Comparison of ENCODE assay signal across 23 mouse cellular contexts in the genomic region with DNA sequence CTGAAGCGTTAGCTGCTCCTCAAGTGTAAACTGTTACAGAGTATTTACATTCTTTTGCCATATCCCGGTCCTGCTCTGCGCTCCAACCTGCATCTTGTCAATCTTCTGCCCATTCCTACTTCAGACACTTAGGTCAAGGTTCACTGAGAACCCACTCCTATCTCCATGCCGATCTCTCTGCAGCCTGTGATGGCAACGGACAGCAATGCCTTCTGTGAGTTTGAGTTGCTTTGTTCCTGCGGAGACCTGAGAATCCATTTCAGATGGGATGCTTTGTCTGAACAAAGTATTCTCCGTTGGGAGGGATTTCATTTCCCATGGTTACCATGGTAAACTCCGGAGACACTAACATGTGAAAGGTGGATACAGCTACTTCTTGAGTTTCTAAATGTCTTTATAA. TPM values are rescaled to one million over a fixed set of nuclear protein-coding genes. Genes with fewer than 3 reads are reported as not detected.
DNase-seq lines count a peak whose midpoint lies in the region; ATAC-seq lines count a peak whose summit lies in the region.
"Had no signal": no experiment of that assay in that cellular context is flagged by ENCODE, and none has a peak within 500 bp of the region (broad histone marks: within the 10 kb centered on the region; RNA-seq: fewer than 3 reads in every experiment).

No protein-coding gene starts in this region.

- no peak overlapping the region for H3K9ac ChIP-seq in intestine, embryonic 14.5 days (ENCODE audit: low read length)
- H3K9ac ChIP-seq in intestine, embryonic 16.5 days (ENCODE audit: low read depth, low read length) = no peak overlapping the region
- H3K9ac ChIP-seq in limb, embryonic 11.5 days (ENCODE audit: low read length) = no peak overlapping the region
- H3K9ac ChIP-seq: embryonic facial prominence, embryonic 15.5 days; heart, embryonic 13.5 days; hindbrain, embryonic 15.5 days had no signal

- H3K9me3 ChIP-seq in intestine, embryonic 14.5 days (ENCODE audit: control insufficient read depth, low read length) = no peaks in the 10 kb centered on the region
- H3K9me3 ChIP-seq in intestine, embryonic 16.5 days (ENCODE audit: control insufficient read depth, low read length) = no peaks in the 10 kb centered on the region
- H3K9me3 ChIP-seq in limb, embryonic 11.5 days (ENCODE audit: control insufficient read depth, low read length) = no peaks in the 10 kb centered on the region
- no peaks in the 10 kb centered on the region for H3K9me3 ChIP-seq in limb, embryonic 10.5 days (replicated peaks)
- H3K9me3 ChIP-seq in embryonic facial prominence, embryonic 10.5 days = peaks cover 3% of the 10 kb centered on the region; the same call in 1 of the 2 replicates
- H3K9me3 ChIP-seq: embryonic facial prominence, embryonic 15.5 days; heart, embryonic 13.5 days; hindbrain, embryonic 15.5 days had no signal

- no peak overlapping the region for H3K27ac ChIP-seq in intestine, embryonic 14.5 days (ENCODE audit: low read depth)
- no peak overlapping the region for H3K27ac ChIP-seq in intestine, embryonic 16.5 days (ENCODE audit: low read length)
- H3K27ac ChIP-seq in limb, embryonic 11.5 days (replicated peaks; ENCODE audit: low read depth, low read length) = no peak overlapping the region
- H3K27ac ChIP-seq in limb, embryonic 10.5 days = no peak overlapping the region
- no peak overlapping the region for H3K27ac ChIP-seq in embryonic facial prominence, embryonic 10.5 days (replicated peaks)
- H3K27ac ChIP-seq: embryonic facial prominence, embryonic 15.5 days; heart, adult 2 months; heart, embryonic 13.5 days; hindbrain, embryonic 15.5 days had no signal

- no peaks in the 10 kb centered on the region for H3K27me3 ChIP-seq in intestine, embryonic 14.5 days (replicated peaks; ENCODE audit: control insufficient read depth, insufficient read depth, low read length)
- no peaks in the 10 kb centered on the region for H3K27me3 ChIP-seq in intestine, embryonic 16.5 days (replicated peaks; ENCODE audit: control insufficient read depth, insufficient read depth, low read length)
- H3K27me3 ChIP-seq in limb, embryonic 11.5 days (ENCODE audit: control insufficient read depth, insufficient read depth, low read length) = no peaks in the 10 kb centered on the region
- no peaks in the 10 kb centered on the region for H3K27me3 ChIP-seq in limb, embryonic 10.5 days (ENCODE audit: low read depth, poor library complexity, severe bottlenecking)
- peaks cover 11% of the 10 kb centered on the region; the same call in 1 of the 2 replicates for H3K27me3 ChIP-seq in embryonic facial prominence, embryonic 10.5 days (replicated peaks; ENCODE audit: low read depth, poor library complexity, severe bottlenecking)
- H3K27me3 ChIP-seq: embryonic facial prominence, embryonic 15.5 days; heart, embryonic 13.5 days; hindbrain, embryonic 15.5 days had no signal

- WGBS in intestine, embryonic 14.5 days = 27% methylated on average over 8 of the region's 8 CpGs
- 31% methylated on average over 8 of the region's 8 CpGs for WGBS in intestine, embryonic 16.5 days
- 60% methylated on average over 8 of the region's 8 CpGs for WGBS in limb, embryonic 11.5 days
- 64% methylated on average over 8 of the region's 8 CpGs for WGBS in limb, embryonic 10.5 days
- WGBS in embryonic facial prominence, embryonic 10.5 days = 48% methylated on average over 8 of the region's 8 CpGs

- H3K4me1 ChIP-seq in intestine, embryonic 14.5 days (replicated peaks; ENCODE audit: control insufficient read depth, insufficient read depth, low read length) = peaks cover 11% of the 10 kb centered on the region; the same call in 1 of the 2 replicates
- H3K4me1 ChIP-seq in intestine, embryonic 16.5 days (ENCODE audit: control insufficient read depth, insufficient read depth, low read length) = no peaks in the 10 kb centered on the region
- peaks cover 8% of the 10 kb centered on the region; the same call in 1 of the 2 replicates for H3K4me1 ChIP-seq in limb, embryonic 11.5 days (ENCODE audit: control insufficient read depth, insufficient read depth, low read length)
- peaks cover 21% of the 10 kb centered on the region for H3K4me1 ChIP-seq in limb, embryonic 10.5 days
- peaks cover 28% of the 10 kb centered on the region for H3K4me1 ChIP-seq in embryonic facial prominence, embryonic 10.5 days

- peak; percentile 50 for DNase-seq in intestine, embryonic 14.5 days (ENCODE audit: low spot score)
- peak; percentile 16 for DNase-seq in limb, embryonic 11.5 days (ENCODE audit: low spot score)
- no peak for DNase-seq in limb, embryonic 10.5 days (ENCODE audit: low spot score)
- DNase-seq in embryo, embryonic 10 days (ENCODE audit: low spot score) = peak; percentile 57
- DNase-seq in embryonic facial prominence, embryonic 10.5 days (ENCODE audit: low spot score) = peak; percentile 51
- DNase-seq in liver = no peak
- no peak for DNase-seq in adrenal gland, adult 2 months
- DNase-seq: adrenal gland, postnatal 25 days; cerebellum, adult 18-20 months; cerebellum, adult 9-11 months; cerebellum, postnatal 36 days; gastrocnemius, postnatal 14 days; heart, adult 2 months; heart, postnatal 36 days had no signal

- no peaks in the 10 kb centered on the region for H3K36me3 ChIP-seq in intestine, embryonic 14.5 days (ENCODE audit: control insufficient read depth, insufficient read depth, low read length)
- no peaks in the 10 kb centered on the region for H3K36me3 ChIP-seq in intestine, embryonic 16.5 days (ENCODE audit: control insufficient read depth, insufficient read depth, low read length)
- no peaks in the 10 kb centered on the region for H3K36me3 ChIP-seq in limb, embryonic 11.5 days (ENCODE audit: control insufficient read depth, insufficient read depth, low read length)
- H3K36me3 ChIP-seq in limb, embryonic 10.5 days = no peaks in the 10 kb centered on the region
- no peaks in the 10 kb centered on the region for H3K36me3 ChIP-seq in embryonic facial prominence, embryonic 10.5 days (replicated peaks)
- H3K36me3 ChIP-seq: embryonic facial prominence, embryonic 15.5 days; heart, embryonic 13.5 days; hindbrain, embryonic 15.5 days had no signal

- H3K4me3 ChIP-seq in intestine, embryonic 14.5 days (ENCODE audit: low read depth, low read length) = no peak overlapping the region
- no peak overlapping the region for H3K4me3 ChIP-seq in intestine, embryonic 16.5 days (ENCODE audit: low read length)
- no peak overlapping the region for H3K4me3 ChIP-seq in limb, embryonic 11.5 days (ENCODE audit: low read depth, low read length)
- H3K4me3 ChIP-seq in limb, embryonic 10.5 days = no peak overlapping the region
- no peak overlapping the region for H3K4me3 ChIP-seq in embryonic facial prominence, embryonic 10.5 days
- H3K4me3 ChIP-seq: embryonic facial prominence, embryonic 15.5 days; erythroblast, embryonic 14.5 days; heart, adult 2 months; heart, embryonic 13.5 days; hindbrain, embryonic 15.5 days had no signal

- no peak for ATAC-seq in intestine, embryonic 14.5 days (replicated peaks; ENCODE audit: low FRiP score, low TSS enrichment, low read depth)
- ATAC-seq in intestine, embryonic 16.5 days = no peak
- ATAC-seq in limb, embryonic 11.5 days (ENCODE audit: insufficient number of reproducible peaks, low FRiP score, low TSS enrichment, low read depth) = no peak
- ATAC-seq: activated CD4-positive, CD25-positive, alpha-beta regulatory T cell, adult 4 months; forebrain, embryonic 16.5 days had no signal

- peak overlapping the region; percentile 22; the same call in 1 of the 2 replicates for H3K4me2 ChIP-seq in intestine, embryonic 14.5 days (ENCODE audit: low read length)
- H3K4me2 ChIP-seq in intestine, embryonic 16.5 days (ENCODE audit: low read depth, low read length) = no peak overlapping the region
- no peak overlapping the region for H3K4me2 ChIP-seq in limb, embryonic 11.5 days (ENCODE audit: low read depth, severe bottlenecking)
- H3K4me2 ChIP-seq: embryonic facial prominence, embryonic 15.5 days; heart, embryonic 13.5 days; hindbrain, embryonic 15.5 days had no signal

RNA-seq across cellular contexts. Expression of gene Mettl24, which starts 2.6 kb away (rescaled TPM):
- polyA plus RNA-seq in intestine, embryonic 14.5 days (2014; fragmentation: Nextera tagmentation; extraction: Ambion mirVana) = 4.2 and 4.5 TPM in 2 replicates
- polyA plus RNA-seq in intestine, embryonic 16.5 days (2015; fragmentation: Nextera tagmentation; extraction: Ambion mirVana) = 3.0 and 3.2 TPM in 2 replicates
- polyA plus RNA-seq in limb, embryonic 11.5 days (2014; fragmentation: Nextera tagmentation; extraction: Ambion mirVana) = 1.2 and 1.3 TPM in 2 replicates
- polyA plus RNA-seq in limb, embryonic 10.5 days (2016; fragmentation: Nextera tagmentation; extraction: Ambion mirVana) = 1.6 and 1.8 TPM in 2 replicates
- 0.92 and 1.5 TPM in 2 replicates for polyA plus RNA-seq in embryonic facial prominence, embryonic 10.5 days (2016; fragmentation: Nextera tagmentation; extraction: Ambion mirVana)
- 1 to 10 TPM; 5.8 to 8.9 TPM for total RNA-seq in adrenal gland, adult 2 months (2021)
- 2.7 and 3.7 TPM in 2 replicates for polyA plus RNA-seq in adrenal gland, adult 2 months (2012; rRNA removed)
- total RNA-seq: MEL had no signal
- polyA plus RNA-seq: activated CD4-positive, CD25-positive, alpha-beta regulatory T cell, adult 4 months; erythroblast, embryonic 14.5 days had no signal

RNA-seq across cellular contexts. Expression of gene Ddo, which starts 55.8 kb away (rescaled TPM):
- 0.61 and 1.4 TPM in 2 replicates for polyA plus RNA-seq in intestine, embryonic 14.5 days (2014; fragmentation: Nextera tagmentation; extraction: Ambion mirVana)
- 0.45 and 0.72 TPM in 2 replicates for polyA plus RNA-seq in intestine, embryonic 16.5 days (2015; fragmentation: Nextera tagmentation; extraction: Ambion mirVana)
- 0.06 and 0.15 TPM in 2 replicates for polyA plus RNA-seq in limb, embryonic 11.5 days (2014; fragmentation: Nextera tagmentation; extraction: Ambion mirVana)
- 0.08 and 0.34 TPM in 2 replicates for polyA plus RNA-seq in limb, embryonic 10.5 days (2016; fragmentation: Nextera tagmentation; extraction: Ambion mirVana)
- 0.10 and 0.21 TPM in 2 replicates for polyA plus RNA-seq in embryonic facial prominence, embryonic 10.5 days (2016; fragmentation: Nextera tagmentation; extraction: Ambion mirVana)
- total RNA-seq in adrenal gland, adult 2 months (2021) = 10 to 100 TPM; 12.4 to 12.9 TPM
- 5.7 and 8.9 TPM in 2 replicates for polyA plus RNA-seq in adrenal gland, adult 2 months (2012; rRNA removed)
- total RNA-seq: MEL had no signal
- polyA plus RNA-seq: activated CD4-positive, CD25-positive, alpha-beta regulatory T cell, adult 4 months; C2C12; erythroblast, embryonic 14.5 days had no signal

Comparison
In these comparisons a context has a peak if more than half of its experiments do, and no peak if none do; other contexts are left out.
1. DNase-seq: peak in intestine, embryonic 14.5 days (single experiment), limb, embryonic 11.5 days (single experiment), embryo, embryonic 10 days (single experiment) and embryonic facial prominence, embryonic 10.5 days (single experiment); none in limb, embryonic 10.5 days (single experiment), liver (single experiment) and adrenal gland, adult 2 months (single experiment).